Mouse (Mus musculus) layer of hippocampus, adult 18-20 months (tissue): ENCODE data around the gene Olfr612. TPM values are rescaled to one million over a fixed set of nuclear protein-coding genes. Genes with fewer than 3 reads are reported as not detected.
"Not testable (repeated sequence)": the region's sequence is repeated elsewhere in the genome, so short reads cannot be mapped to it uniquely, and the experiment has no call there.

Experiments used
- DNase-seq, 2 experiments: peaks; one replicate each; pipeline ENCODE4 v3.0.0; 2022; ENCODE audit warnings: low spot score in 2 of 2
- long read RNA-seq: library from polyadenylated mRNA; stranded (forward); transcript quantifications from one replicate; pipeline ENCODE4 v2.0.0, GENCODE M21; 2021
- microRNA-seq, 2 experiments: library from miRNA; unstranded; fragments of <30 nt; microRNA quantifications; one replicate each; pipeline ENCODE4 v1.2.0; 2021
- total RNA-seq, 2 experiments: library from RNA; stranded (reverse); gene quantifications; 2 replicates each; pipeline ENCODE4 v1.2.3; 2021

Gene Olfr612
- not detected for total RNA-seq
- long read RNA-seq: 0 reads

DNA sequence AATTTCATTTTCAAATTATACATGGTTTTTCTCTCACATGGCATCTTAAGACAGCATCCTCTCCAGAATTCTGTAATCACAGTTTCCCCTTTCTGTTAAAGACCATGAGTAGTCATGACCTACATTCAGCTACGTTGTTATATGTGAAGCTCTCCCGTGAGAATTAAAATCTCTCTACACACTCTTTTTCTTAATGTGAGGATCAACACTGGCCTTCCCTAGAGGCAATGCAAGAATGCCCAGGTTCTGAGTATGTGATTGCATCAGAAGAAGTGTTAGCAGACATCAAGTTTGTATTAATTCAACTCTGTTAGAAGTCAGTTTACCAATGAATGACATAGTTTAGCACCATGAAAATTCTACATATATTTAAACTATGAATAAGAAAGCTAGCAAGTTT, at the start of gene Olfr612:
TSS of gene Olfr612 (minus strand) at position 101 of the 400 bp plus-strand sequence.
- not testable (repeated sequence) for DNase-seq

DNA sequence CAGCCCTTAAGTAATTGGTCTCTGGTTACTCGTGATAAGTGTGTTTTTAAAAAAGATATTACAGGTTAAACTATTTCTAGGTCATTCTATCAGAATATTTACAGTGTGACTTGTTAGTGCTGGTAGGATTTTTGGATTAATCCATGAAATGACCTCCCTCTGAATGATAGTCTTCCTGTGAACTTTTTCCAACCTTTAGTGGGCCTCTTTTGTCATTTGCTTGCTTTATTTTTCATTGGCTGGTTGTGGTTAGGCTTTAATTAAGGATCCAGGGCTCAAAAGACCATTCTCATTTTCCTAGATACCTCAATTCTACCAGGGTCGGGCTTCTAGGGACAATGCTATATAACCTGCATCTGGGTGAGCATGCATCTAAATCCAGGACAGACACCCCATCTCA, 47.3 kb upstream of the Olfr612 start, which contains the start of gene Olfr618:
TSS of gene Olfr618 (plus strand) at position 301 of the 400 bp plus-strand sequence.
- no peak for DNase-seq

DNA sequence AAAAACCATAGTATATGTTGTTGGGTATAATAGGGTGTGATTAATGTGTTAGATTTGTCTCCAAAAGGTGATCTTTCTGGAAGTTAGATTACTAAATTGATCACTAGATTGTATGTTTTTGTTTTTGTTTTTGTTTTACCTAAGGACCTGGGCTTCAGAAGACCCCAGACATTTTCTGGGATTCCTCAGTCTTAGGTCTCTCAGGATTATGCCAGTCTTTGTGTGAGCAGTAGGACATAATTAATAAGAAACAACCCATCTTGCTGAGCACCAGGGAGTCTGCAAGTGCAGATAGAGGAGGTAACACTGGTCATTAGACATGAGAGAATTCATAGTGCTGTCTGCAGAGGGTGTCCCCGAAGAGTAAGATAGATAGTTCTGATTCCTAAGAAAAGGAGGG, 30.2 kb upstream of the Olfr612 start, which contains the start of gene Olfr617:
TSS of gene Olfr617 (plus strand) at position 301 of the 400 bp plus-strand sequence.
- no peak for DNase-seq

DNA sequence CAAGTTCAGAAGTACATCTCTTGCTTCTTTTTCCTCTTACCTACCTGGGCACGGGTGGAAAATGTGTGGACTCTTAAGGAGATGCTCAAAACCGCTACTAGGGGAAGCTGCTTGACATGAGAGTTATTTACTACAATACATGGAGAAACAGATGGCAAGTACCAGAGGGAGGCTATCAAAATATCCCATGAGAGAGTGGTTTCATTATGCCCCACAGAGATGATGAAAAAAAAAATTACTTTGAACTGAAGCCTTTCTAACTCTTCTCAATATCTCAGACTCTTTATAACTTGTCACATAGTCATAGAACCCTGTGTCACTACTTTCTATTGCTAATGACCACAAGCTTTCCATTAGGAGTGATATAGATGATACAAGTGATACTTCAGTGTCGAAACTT, 26.5 kb upstream of the Olfr612 start, which contains the start of gene Olfr616:
TSS of gene Olfr616 (minus strand) at position 101 of the 400 bp plus-strand sequence.
- peak in 1 of 2 experiments; percentile 12 for DNase-seq

DNA sequence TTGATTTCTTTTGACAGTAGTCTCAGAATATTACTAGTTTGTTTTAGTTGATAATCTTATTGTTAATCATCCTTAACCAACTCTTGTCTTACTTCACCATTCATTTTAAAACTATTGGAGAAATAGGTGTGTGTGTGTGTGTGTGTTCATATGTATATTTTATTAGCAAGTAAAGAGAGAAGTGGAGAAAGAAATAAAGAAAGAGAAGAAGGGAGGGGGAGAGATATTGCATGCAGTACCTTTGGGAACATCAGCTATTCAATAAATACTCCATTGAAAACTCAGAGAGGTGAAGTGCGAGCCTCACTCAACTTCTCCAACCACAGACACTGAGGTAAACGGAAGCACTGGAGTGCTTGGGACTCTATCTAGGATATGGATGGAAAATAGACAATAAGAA, 13.3 kb upstream of the Olfr612 start, which contains the start of gene Olfr615:
TSS of gene Olfr615 (plus strand) at position 301 of the 400 bp plus-strand sequence.
- no peak for DNase-seq

DNA sequence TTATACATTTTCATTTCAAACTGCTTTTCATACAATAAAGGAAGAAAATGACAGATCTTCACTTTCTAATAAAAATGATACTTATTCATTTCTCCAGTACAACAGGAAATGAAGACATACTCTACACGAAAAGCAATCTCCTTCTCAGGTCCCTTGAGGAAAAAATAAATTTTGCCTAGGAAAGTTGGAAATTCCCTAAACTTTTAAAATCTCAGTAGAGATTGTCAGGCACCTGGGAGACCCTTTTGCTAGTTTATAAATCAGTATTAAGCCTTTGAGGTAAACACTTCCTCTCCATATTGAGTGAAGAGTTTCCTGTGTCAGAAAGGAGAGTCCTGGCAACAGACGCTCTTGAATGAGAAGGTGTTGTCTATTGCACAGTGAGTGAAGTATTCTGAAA, 5.3 kb upstream of the Olfr612 start, which contains the start of gene Olfr613:
TSS of gene Olfr613 (plus strand) at position 301 of the 400 bp plus-strand sequence.
- DNase-seq: no peak

DNA sequence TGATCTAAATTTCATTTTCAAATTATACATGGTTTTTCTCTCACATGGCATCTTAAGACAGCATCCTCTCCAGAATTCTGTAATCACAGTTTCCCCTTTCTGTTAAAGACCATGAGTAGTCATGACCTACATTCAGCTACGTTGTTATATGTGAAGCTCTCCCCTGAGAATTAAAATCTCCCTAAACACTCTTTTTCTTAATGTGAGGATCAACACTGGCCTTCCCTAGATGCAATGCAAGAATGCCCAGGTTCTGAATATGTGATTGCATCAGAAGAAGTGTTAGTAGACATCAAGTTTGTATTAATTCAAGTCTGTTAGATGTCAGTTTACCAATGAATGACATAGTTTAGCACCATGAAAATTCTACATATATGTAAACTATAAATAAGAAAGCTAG, 21.8 kb downstream of the Olfr612 start, which contains the start of gene Olfr611:
TSS of gene Olfr611 (minus strand) at position 101 of the 400 bp plus-strand sequence.
- not testable (repeated sequence) for DNase-seq

DNA sequence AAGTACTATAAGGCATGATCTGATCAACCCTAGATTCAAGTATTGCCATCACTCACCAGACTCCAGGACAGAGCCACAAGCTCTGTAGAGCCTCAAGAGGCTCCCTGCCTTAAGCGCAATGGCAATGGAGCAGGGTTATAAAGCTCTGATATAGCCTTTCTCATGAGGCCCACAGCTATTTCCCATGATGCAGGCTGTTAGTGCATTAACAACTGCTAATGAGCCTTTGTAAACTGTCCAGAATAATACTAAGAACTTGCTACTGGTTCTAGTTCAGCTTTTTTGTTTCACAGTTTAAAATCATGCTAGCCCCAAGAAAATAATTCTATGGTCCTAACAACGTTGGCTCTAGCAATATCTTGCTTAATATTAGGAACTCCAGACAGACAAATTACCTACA, 30.5 kb downstream of the Olfr612 start, which contains the start of gene Olfr610:
TSS of gene Olfr610 (minus strand) at position 101 of the 400 bp plus-strand sequence.
- no peak for DNase-seq

DNA sequence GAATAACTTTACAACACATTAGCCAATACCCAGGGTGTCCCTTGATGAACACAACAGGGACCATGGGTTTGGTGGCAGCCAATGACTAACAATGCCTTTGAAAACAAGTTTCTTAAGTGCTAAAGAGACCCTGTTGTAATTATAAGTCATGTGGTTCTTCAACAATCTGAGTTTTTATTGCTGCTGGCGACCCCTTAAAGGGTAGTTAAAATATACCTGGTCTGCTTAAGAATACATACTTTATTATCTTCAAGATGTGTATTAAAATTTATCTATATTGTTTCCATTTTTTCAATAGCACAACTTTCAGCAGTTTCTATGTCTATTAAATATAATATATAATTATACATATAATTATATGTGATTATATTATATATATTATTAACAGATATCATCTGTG, 44.6 kb downstream of the Olfr612 start, which contains the start of gene Olfr609:
TSS of gene Olfr609 (minus strand) at position 101 of the 400 bp plus-strand sequence.
- DNase-seq: no peak

Small RNA genes within 50 kb of the gene (microRNA-seq; reads per million reads assigned to microRNA genes)
- gene Gm26506: 0 reads per million in 2 experiments

Other genes with a start within 250 kb of the Olfr612 start
- not detected for gene Olfr596, start 237.1 kb downstream of the Olfr612 start, total RNA-seq
- not detected for gene Olfr597, start 226.4 kb downstream of the Olfr612 start, total RNA-seq
- not detected for gene Olfr598, start 219.1 kb downstream of the Olfr612 start, total RNA-seq
- gene Olfr599, start 206.8 kb downstream of the Olfr612 start, total RNA-seq: not detected
- not detected for gene Olfr600, start 193.0 kb downstream of the Olfr612 start, total RNA-seq
- not detected for gene Olfr601, start 180.1 kb downstream of the Olfr612 start, total RNA-seq
- not detected for gene Olfr603, start 156.5 kb downstream of the Olfr612 start, total RNA-seq
- gene Usp17lc, start 127.6 kb downstream of the Olfr612 start, total RNA-seq: not detected
- gene Olfr605, start 97.3 kb downstream of the Olfr612 start, total RNA-seq: not detected
- gene Olfr606, start 93.7 kb downstream of the Olfr612 start, total RNA-seq: not detected
- gene Olfr607, start 78.6 kb downstream of the Olfr612 start, total RNA-seq: not detected
- gene Olfr608, start 72.8 kb downstream of the Olfr612 start, total RNA-seq: not detected
- not detected for gene Olfr609, start 44.7 kb downstream of the Olfr612 start, total RNA-seq
- not detected for gene Olfr610, start 30.6 kb downstream of the Olfr612 start, total RNA-seq
- gene Olfr611, start 21.9 kb downstream of the Olfr612 start, total RNA-seq: not detected
- not detected for gene Olfr613, start 5.4 kb upstream of the Olfr612 start, total RNA-seq
- gene Olfr615, start 13.4 kb upstream of the Olfr612 start, total RNA-seq: not detected
- not detected for gene Olfr616, start 26.4 kb upstream of the Olfr612 start, total RNA-seq
- gene Olfr617, start 30.3 kb upstream of the Olfr612 start, total RNA-seq: not detected
- not detected for gene Olfr618, start 47.4 kb upstream of the Olfr612 start, total RNA-seq
- gene Olfr619, start 57.9 kb upstream of the Olfr612 start, total RNA-seq: not detected
- not detected for gene Olfr620, start 69.8 kb upstream of the Olfr612 start, total RNA-seq
- not detected for gene Olfr622, start 100.0 kb upstream of the Olfr612 start, total RNA-seq
- not detected for gene Olfr623, start 121.0 kb upstream of the Olfr612 start, total RNA-seq
- under 1 TPM in 1 of 2 experiments, not detected in 1; 0.05 TPM for gene Olfr624, start 128.5 kb upstream of the Olfr612 start, total RNA-seq
- gene Olfr625-ps1, start 140.0 kb upstream of the Olfr612 start, total RNA-seq: not detected
- not detected for gene Olfr243, start 172.0 kb upstream of the Olfr612 start, total RNA-seq
- not detected for gene Olfr628, start 187.7 kb upstream of the Olfr612 start, total RNA-seq
- gene Olfr629, start 202.2 kb upstream of the Olfr612 start, total RNA-seq: not detected
- not detected for gene Olfr630, start 214.6 kb upstream of the Olfr612 start, total RNA-seq
- not detected for gene Olfr69, start 228.9 kb upstream of the Olfr612 start, total RNA-seq
- gene Olfr68, start 237.0 kb upstream of the Olfr612 start, total RNA-seq: not detected
- gene Olfr67, start 249.1 kb upstream of the Olfr612 start, total RNA-seq: not detected